Mouse (Mus musculus) adrenal gland, postnatal 10 days (tissue): ENCODE results near the gene Pwp1. TPM values are rescaled to one million over a fixed set of nuclear protein-coding genes. Genes with fewer than 3 reads are reported as not detected.
"Not testable (repeated sequence)": the region's sequence is repeated elsewhere in the genome, so short reads cannot be mapped to it uniquely, and the experiment has no call there.

Source experiments
- DNase-seq: peaks from one replicate; pipeline ENCODE4 v3.0.0; 2021; ENCODE audit warnings: mixed read lengths
- long read RNA-seq, 2 experiments: library from polyadenylated mRNA; stranded (forward); transcript quantifications; one replicate each; pipeline ENCODE4 v2.0.0; 2021
- total RNA-seq, 2 experiments: library from RNA; stranded (reverse); gene quantifications; 2 replicates each; pipeline ENCODE4 v1.2.3; 2021

Gene Pwp1
- 10 to 100 TPM; 19.5 to 23.1 TPM for total RNA-seq
- long read RNA-seq, experiment 1, transcript Pwp1-201 (15 exons, 2,572 nt), result major isoform, 32 of 37 reads
- long read RNA-seq, experiment 1, partial matches to known transcripts, result 2 of 37 reads
- long read RNA-seq, experiment 1, other reads (novel, unspliced or antisense), result 3 of 37 reads
- long read RNA-seq, experiment 2, transcript Pwp1-201 (15 exons, 2,572 nt), result major isoform, 12 of 15 reads
- long read RNA-seq, experiment 2, partial matches to known transcripts, result 1 of 15 reads
- long read RNA-seq, experiment 2, other reads (novel, unspliced or antisense), result 2 of 15 reads

DNA sequence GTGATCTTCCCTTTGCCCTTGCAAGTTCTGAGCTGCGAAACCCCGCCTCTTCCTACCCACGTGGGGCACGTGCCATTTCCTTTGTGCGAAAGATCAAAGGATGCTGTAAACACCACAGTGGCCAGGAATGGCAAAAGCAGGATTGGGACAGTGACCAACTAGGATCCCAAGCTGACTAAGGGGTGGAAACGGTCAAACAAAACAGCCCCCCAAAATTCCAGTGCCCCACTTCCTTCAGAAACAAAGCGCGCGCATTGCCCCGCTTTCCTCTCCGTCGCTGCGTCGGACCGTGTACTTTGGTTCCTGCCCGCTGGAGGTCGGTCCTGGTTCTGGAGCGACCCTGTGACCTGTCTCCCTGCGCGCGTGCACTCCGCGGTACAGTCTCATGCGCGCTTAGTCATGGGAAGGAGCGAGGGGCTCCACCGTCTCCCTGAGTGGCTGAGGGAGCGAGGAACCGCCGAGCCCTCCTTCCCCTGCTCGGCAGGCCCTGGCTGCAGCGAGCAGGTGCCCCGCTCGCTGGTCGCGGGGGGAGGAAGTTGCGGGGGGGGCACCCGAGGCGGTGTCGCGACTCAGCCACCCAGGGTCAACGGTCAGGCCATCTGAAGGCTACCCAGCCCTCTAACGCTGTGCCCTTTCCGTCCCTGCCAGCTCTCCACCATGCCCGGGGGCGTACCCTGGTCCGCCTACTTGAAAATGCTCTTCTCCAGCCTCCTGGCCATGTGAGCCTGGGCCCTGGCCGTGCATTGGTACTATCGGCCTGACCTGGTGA is at the start of gene Pwp1:
Gene Pwp1 (plus strand): TSS at position 410 of the 769 bp plus-strand sequence.
- peak; percentile 46 for DNase-seq

DNA sequence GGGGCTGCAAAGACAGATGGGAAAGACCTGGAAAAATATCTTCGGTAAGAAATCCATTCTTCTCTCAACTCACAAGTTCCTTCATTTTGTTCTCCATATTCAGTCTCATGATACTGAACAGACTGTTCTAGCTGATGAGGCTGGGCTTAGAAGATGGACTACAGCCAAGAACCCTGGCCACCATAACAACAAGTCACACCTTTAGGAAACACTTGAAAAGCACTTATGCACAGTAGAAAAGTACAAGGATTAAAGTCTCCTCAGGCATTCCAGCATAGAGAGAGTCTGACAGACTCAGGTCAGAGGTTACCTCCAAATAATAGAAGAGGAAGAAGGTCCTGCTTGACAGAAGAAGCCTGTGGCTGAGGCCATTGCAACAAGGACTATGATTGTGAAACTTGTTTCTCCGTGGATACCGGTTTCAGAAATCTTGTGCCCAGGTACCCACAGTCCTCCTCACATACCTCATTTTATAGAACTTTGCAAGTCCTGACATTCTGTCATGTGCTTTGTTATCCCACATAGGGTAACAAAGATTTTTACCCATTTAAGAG is 7.1 kb upstream of the Pwp1 start:
- not testable (repeated sequence) for DNase-seq

DNA sequence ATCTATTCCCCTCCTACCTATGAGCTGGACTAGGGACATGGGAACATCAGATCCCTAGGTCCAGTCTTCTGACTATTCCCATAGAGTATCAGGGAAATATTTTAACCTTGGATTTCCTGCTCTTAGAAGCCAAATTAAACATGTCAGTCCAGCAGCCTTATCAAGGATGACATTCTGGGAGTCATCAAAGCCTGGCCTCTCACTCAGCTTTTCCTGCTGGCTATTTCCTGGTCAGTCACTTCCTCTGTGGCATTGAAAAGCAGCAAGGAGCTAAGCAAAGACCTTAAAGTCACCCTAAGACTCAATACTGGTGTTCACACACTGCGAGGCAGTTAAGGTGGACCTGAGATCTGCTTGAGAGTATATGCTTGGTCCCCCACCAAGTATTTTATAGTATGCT is 5.5 kb upstream of the Pwp1 start:
- DNase-seq, result not testable (repeated sequence)

DNA sequence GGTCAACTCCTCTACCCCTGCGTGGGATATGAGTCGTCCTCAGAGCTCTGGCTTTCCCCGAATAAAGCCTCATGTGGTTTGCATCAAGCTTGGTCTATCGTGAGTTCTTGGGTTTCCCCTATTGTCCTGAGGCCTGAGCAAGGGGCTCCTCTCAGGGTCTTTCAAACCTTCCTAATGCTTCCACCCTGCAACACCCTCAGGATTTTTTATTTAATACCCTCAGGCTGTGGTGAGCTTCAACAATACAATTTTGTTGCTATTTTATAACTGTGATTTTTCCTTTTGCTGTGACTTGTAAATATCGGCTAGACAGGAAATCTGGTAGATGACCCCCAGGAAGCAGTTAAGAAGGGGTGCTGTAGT is 591 bp upstream of the Pwp1 start:
- DNase-seq, result not testable (repeated sequence)

GRCm38 (mm10) chr10:85846105-85846862 is 17.0 kb downstream of the Pwp1 start:
- DNase-seq, result no peak

GRCm38 (mm10) chr10:85871698-85872478 is 42.6 kb downstream of the Pwp1 start:
- peak; percentile 96 for DNase-seq

- DNase-seq, result no peak
Observed at GRCm38 (mm10) chr10:85872479-85872773, 43.1 kb downstream of the Pwp1 start.

- DNase-seq, result no peak
Observed at GRCm38 (mm10) chr10:85873861-85874544, 44.7 kb downstream of the Pwp1 start.

DNA sequence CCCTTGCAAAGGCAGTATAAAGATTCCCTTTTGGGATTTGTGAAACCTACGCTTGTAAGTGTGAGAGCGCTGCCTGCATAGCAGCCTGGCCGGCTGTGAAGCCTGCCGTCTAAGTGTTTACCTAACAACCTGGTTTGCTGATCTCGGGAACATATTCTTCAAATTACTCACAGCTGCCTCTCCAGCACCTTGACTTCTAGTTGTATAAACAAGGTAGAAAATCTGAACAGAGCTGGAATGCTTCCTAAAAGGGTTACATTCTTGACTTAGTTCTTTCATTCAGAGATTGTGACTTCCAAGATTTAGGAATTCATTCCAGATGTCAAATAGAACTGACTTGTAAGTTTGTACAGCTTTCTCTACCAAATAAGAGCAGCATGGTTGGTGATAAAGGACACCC is 46.5 kb downstream of the Pwp1 start:
- no peak for DNase-seq

DNA sequence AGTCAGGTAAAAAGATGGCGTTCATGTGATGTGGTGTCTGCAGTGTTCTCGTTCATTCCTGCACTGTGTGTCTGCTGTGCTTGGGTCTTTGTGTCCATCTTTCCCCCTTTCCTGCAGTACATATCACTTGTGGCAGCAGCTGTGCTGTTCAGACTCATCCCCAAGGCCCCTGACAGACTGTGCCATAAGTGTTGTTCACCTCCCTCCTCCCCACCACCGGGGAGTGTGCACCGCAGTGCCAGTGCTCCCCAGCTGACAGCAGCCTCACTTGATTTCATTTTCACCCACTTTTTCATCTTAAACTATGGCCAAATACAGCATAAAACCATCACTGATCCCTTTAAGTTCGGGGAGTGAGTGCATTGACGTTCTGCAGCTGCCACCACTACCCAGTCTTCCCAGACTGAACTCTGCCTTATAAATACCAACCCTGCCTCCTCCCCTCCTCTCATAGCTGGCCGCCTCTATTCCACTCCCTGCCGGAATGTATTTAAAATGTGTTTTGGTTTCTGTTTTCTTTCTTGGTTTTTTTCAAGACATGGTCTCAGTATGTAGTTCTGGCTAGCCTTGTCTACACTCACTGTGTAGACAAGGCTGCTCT is 50.7 kb downstream of the Pwp1 start:
- no peak for DNase-seq

- DNase-seq, result peak; percentile 97
Observed at GRCm38 (mm10) chr10:85916498-85917309, 87.4 kb downstream of the Pwp1 start, which contains the start of gene Prdm4. Prdm4 (minus strand) TSS chr10:85917142.

DNA sequence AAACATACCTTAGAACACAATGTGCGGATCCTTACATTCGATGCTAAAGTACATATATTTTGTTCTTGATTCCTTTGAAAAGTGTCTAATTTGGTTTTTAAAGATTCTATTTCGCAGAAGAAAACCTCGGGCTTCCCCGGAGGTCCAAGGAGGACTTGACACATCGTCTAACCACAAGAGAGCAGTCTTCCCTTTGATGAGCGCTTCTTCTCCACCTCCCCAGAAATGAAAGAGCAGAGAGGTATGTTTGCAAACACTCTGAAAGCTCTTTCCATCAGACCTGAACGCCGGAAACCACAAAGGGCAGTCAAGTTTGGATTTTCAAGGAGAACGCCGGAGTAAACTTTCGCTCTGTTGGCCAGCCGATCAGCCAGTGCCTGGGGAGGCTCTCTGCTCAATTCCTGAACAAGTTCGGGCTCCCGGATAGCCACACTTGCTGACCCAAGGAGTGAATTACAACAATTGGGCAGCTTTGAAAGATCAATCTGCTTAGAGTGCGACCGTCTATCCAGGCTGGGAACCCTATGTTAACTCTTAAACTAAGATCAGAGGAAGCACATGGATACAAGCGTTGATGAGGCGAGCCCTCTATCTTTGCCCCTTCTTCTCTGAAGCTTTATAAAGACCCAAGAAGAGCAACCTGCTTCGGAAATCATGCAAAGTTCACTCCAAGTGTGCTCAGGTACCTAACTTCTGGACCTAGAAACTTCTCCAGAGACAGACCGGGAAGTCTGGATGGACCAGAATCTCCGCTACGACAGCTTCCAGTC is 98.6 kb downstream of the Pwp1 start, which contains the start of gene Ascl4:
Gene Ascl4 (plus strand): TSS at position 6 of the 770 bp plus-strand sequence.
- DNase-seq, result peak; percentile 19

- peak; percentile 73 for DNase-seq
Observed at GRCm38 (mm10) chr10:85928499-85929207, 99.4 kb downstream of the Pwp1 start.

DNA sequence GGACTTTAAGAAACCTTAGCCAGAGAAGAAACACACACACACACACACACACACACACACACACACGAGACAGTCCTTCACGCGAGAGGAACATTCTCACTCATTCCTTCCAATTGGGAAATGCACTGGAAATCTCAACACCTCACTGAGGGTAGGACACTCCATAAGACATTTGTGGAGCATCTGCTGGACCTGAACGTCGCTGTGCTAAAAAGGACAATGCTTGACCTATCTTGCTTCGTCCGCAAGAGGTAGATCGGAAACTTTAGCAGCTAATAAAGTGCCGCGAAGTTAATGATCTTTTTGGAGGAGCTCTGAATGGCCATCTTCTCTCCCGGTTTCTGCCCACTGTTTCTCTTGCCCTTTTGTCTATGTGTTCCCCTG is 99.9 kb downstream of the Pwp1 start:
- DNase-seq, result no peak

DNA sequence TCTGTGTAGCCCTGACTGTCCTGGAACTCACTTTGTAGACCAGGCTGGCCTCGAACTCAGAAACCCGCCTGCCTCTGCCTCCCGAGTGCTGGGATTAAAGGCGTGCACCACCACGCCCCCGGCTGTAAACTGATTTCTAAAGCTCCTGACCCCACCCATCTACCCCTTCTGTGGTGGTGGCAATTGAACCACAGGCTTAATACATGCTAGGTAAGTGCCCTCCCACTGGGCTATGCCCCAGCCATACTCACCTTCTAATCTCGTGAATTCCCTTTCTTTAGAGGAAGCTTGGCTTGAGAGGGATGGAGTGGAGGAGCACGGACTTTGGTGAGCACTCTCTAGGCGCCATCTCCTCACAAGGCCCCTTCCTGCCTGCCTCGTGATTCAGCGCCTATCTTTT is 100.7 kb downstream of the Pwp1 start:
- no peak for DNase-seq

DNA sequence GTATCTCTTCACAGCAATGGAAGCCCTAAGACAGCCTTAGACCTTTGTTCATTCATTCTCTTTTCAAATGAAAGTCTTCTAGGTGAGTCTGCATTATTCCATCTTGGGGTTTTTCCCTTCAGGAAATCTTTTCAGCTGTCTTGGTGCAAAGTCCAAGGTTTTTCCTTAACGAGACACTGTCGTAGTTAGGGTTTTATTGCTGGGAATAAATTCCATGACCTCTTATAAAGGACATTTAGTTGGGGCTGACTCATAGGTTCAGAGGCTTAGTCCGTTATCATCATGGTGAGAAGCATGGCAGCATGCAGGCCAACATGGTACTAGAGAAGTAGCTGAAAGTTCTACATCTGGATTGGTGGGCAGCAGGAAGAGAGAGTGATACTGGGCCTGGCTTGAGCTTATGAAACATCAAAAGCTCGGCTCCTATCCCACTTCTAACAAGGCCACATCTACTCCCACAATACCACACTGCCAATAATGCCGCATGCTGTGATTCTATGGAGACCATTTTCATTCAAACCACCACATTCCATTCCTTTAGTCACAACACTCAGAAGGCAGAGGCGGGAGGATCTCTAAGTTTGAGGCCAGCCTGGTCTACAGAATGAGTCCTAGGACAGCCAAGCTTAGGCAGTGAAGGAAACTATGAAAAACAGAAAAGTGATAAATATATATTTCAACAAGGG is 107.1 kb downstream of the Pwp1 start:
- DNase-seq, result no peak
